Mouse (Mus musculus) MEL (cell line): ENCODE data around the gene Cdca4. TPM values are rescaled to one million over a fixed set of nuclear protein-coding genes. Genes with fewer than 3 reads are reported as not detected.
A peak's percentile ranks its signal among the peaks of the same experiment; 100 is the strongest.

Experiments used
- DNase-seq: peaks from one replicate; pipeline ENCODE4 v3.0.0; 2011; ENCODE audit warnings: low read depth, low spot score
- H3K27ac ChIP-seq: 2 replicates; pipeline ENCODE4 v1.5.1; 2012; ENCODE audit warnings: low read depth, mild to moderate bottlenecking, control low read depth, low read length, moderate library complexity; ENCODE audit not compliant: control insufficient read depth
- H3K27me3 ChIP-seq, 2 experiments: fragments of 150-350 bp in 1 of 2; sonication (generic) in 1 of 2; 2 replicates each; pipeline ENCODE4 v1.6.1; 2012; ENCODE audit warnings: low read length in 2 of 2, mild to moderate bottlenecking in 2 of 2, improper control_type of control experiment in 1 of 2, moderate library complexity in 1 of 2; ENCODE audit not compliant: insufficient read depth in 2 of 2, control insufficient read depth in 1 of 2
- H3K36me3 ChIP-seq, 2 experiments: 2 replicates each; pipeline ENCODE4 v1.6.1; 2012 to 2014; ENCODE audit warnings: low read length in 2 of 2, improper control_type of control experiment in 1 of 2, inconsistent platforms in 1 of 2, mild to moderate bottlenecking in 1 of 2; ENCODE audit not compliant: insufficient read depth in 2 of 2, control insufficient read depth in 1 of 2
- H3K4me1 ChIP-seq, 2 experiments: fragments of 150-350 bp in 1 of 2; sonication (generic) in 1 of 2; 2 replicates each; pipeline ENCODE4 v1.6.1; 2012; ENCODE audit warnings: low read length in 2 of 2, improper control_type of control experiment in 1 of 2, mild to moderate bottlenecking in 1 of 2; ENCODE audit not compliant: insufficient read depth in 2 of 2, control insufficient read depth in 1 of 2
- H3K4me3 ChIP-seq, 2 experiments: fragments of 150-350 bp in 1 of 2; sonication (generic) in 1 of 2; 2 replicates each; pipeline ENCODE4 v1.5.1; 2012; ENCODE audit warnings: low read depth in 2 of 2, low read length in 2 of 2, mild to moderate bottlenecking in 2 of 2, moderate library complexity in 2 of 2, control low read depth in 1 of 2, improper control_type of control experiment in 1 of 2; ENCODE audit not compliant: control insufficient read depth in 1 of 2, insufficient read depth in 1 of 2
- H3K79me2 ChIP-seq: 2 replicates; pipeline ENCODE4 v1.6.1; 2012; ENCODE audit warnings: mild to moderate bottlenecking, low read length, moderate library complexity; ENCODE audit not compliant: control insufficient read depth, poor library complexity, insufficient read depth
- H3K9ac ChIP-seq: 2 replicates; pipeline ENCODE4 v1.6.1; 2012; ENCODE audit warnings: low read depth, mild to moderate bottlenecking, control low read depth, low read length, moderate library complexity; ENCODE audit not compliant: control insufficient read depth, poor library complexity, severe bottlenecking
- H3K9me3 ChIP-seq: fragments of 150-350 bp; sonication (generic); replicated peaks from 2 replicates; pipeline ENCODE4 v1.6.1; 2012; ENCODE audit warnings: mild to moderate bottlenecking, low read length, improper control_type of control experiment, moderate library complexity; ENCODE audit not compliant: insufficient read depth
- CHD1 ChIP-seq: IDR thresholded peaks from 2 replicates; pipeline ENCODE4 v1.6.1; 2012; ENCODE audit warnings: low read depth, mild to moderate bottlenecking, inconsistent platforms, low read length, improper control_type of control experiment
- CTCF ChIP-seq, 3 experiments: IDR thresholded peaks in 2 of 3; conservative IDR thresholded peaks in 1 of 3; 2 replicates each; pipeline ENCODE4 v1.5.1; 2011 to 2012; ENCODE audit warnings: low read length in 3 of 3, low read depth in 2 of 3, mild to moderate bottlenecking in 2 of 3, improper control_type of control experiment in 1 of 3, inconsistent platforms in 1 of 3, mixed read lengths in 1 of 3, moderate library complexity in 1 of 3; ENCODE audit not compliant: control insufficient read depth in 1 of 3, insufficient read depth in 1 of 3, poor library complexity in 1 of 3, severe bottlenecking in 1 of 3
- ELF1 ChIP-seq: IDR thresholded peaks from 2 replicates; pipeline ENCODE4 v1.6.1; 2014; ENCODE audit warnings: low read depth, mild to moderate bottlenecking, inconsistent platforms, low read length, improper control_type of control experiment, moderate library complexity
- ETS1 ChIP-seq: IDR thresholded peaks from 2 replicates; pipeline ENCODE4 v1.6.1; 2012; ENCODE audit warnings: low read depth, mild to moderate bottlenecking, inconsistent platforms, low read length, improper control_type of control experiment, moderate library complexity
- GATA1 ChIP-seq: IDR thresholded peaks from 2 replicates; pipeline ENCODE4 v1.6.1; 2011; ENCODE audit warnings: low read depth, low read length, improper control_type of control experiment
- HCFC1 ChIP-seq: IDR thresholded peaks from 2 replicates; pipeline ENCODE4 v1.6.1; 2012; ENCODE audit warnings: low read depth, mild to moderate bottlenecking, inconsistent platforms, low read length, improper control_type of control experiment, moderate library complexity
- JUND ChIP-seq: IDR thresholded peaks from 2 replicates; pipeline ENCODE4 v1.6.1; 2011; ENCODE audit warnings: low read depth, mild to moderate bottlenecking, improper control_type of control experiment, low read length
- KAT2A ChIP-seq: conservative IDR thresholded peaks from 2 replicates; pipeline ENCODE4 v1.6.1; 2012; ENCODE audit warnings: low read depth, low read length, improper control_type of control experiment, inconsistent platforms
- MAFK ChIP-seq: IDR thresholded peaks from 2 replicates; pipeline ENCODE4 v1.6.1; 2011; ENCODE audit warnings: low read depth, mild to moderate bottlenecking, low read length, improper control_type of control experiment, borderline replicate concordance
- MAZ ChIP-seq: IDR thresholded peaks from 2 replicates; pipeline ENCODE4 v1.6.1; 2012; ENCODE audit warnings: low read depth, mild to moderate bottlenecking, inconsistent platforms, low read length, improper control_type of control experiment
- MXI1 ChIP-seq: IDR thresholded peaks from 2 replicates; pipeline ENCODE4 v1.6.1; 2011; ENCODE audit warnings: mild to moderate bottlenecking, low read depth, low read length, improper control_type of control experiment
- NRF1 ChIP-seq: IDR thresholded peaks from 2 replicates; pipeline ENCODE4 v1.6.1; 2014; ENCODE audit warnings: low read depth, mild to moderate bottlenecking, inconsistent platforms, low read length, improper control_type of control experiment, moderate library complexity; ENCODE audit not compliant: poor library complexity, insufficient read depth, severe bottlenecking
- POLR2A ChIP-seq, 2 experiments: IDR thresholded peaks; 2 replicates each; pipeline ENCODE4 v1.6.1; 2011 to 2012; ENCODE audit warnings: low read length in 2 of 2, mild to moderate bottlenecking in 2 of 2, control low read depth in 1 of 2, improper control_type of control experiment in 1 of 2, low read depth in 1 of 2, moderate library complexity in 1 of 2; ENCODE audit not compliant: control insufficient read depth in 1 of 2, insufficient read depth in 1 of 2, poor library complexity in 1 of 2
- RAD21 ChIP-seq: IDR thresholded peaks from 2 replicates; pipeline ENCODE4 v1.6.1; 2011; ENCODE audit warnings: mild to moderate bottlenecking, low read depth, low read length, improper control_type of control experiment
- SMC3 ChIP-seq: IDR thresholded peaks from 2 replicates; pipeline ENCODE4 v1.6.1; 2011; ENCODE audit warnings: low read depth, low read length, improper control_type of control experiment
- TBP ChIP-seq: IDR thresholded peaks from 2 replicates; pipeline ENCODE4 v1.8.0; 2011; ENCODE audit warnings: low read depth, low read length, improper control_type of control experiment
- UBTF ChIP-seq: IDR thresholded peaks from 2 replicates; pipeline ENCODE4 v1.6.1; 2012; ENCODE audit warnings: low read depth, mild to moderate bottlenecking, inconsistent platforms, low read length, improper control_type of control experiment, moderate library complexity, borderline replicate concordance; ENCODE audit not compliant: insufficient read depth
- polyA plus RNA-seq, 2 experiments: library from polyadenylated mRNA; stranded (reverse) in 1 of 2; unstranded in 1 of 2; fragments of >175 nt in 1 of 2; fragments of >200 nt in 1 of 2; gene quantifications; 2 replicates each; pipeline versions ENCODE4 v1.2.1 to v1.2.4; 2012; ENCODE audit warnings: low replicate concordance in 2 of 2, low read depth in 1 of 2; ENCODE audit not compliant: insufficient read length in 2 of 2, insufficient read depth in 1 of 2, missing spikeins in 1 of 2
- total RNA-seq: library from RNA; depleted of rRNA; stranded (reverse); fragments of 300-350 nt; gene quantifications from 2 replicates; pipeline ENCODE4 v1.2.3, GENCODE M21; 2012

Cdca4 gene
- total and polyA plus RNA-seq, 3 experiments = 274 to 279 TPM; not detected in 1

DNA sequence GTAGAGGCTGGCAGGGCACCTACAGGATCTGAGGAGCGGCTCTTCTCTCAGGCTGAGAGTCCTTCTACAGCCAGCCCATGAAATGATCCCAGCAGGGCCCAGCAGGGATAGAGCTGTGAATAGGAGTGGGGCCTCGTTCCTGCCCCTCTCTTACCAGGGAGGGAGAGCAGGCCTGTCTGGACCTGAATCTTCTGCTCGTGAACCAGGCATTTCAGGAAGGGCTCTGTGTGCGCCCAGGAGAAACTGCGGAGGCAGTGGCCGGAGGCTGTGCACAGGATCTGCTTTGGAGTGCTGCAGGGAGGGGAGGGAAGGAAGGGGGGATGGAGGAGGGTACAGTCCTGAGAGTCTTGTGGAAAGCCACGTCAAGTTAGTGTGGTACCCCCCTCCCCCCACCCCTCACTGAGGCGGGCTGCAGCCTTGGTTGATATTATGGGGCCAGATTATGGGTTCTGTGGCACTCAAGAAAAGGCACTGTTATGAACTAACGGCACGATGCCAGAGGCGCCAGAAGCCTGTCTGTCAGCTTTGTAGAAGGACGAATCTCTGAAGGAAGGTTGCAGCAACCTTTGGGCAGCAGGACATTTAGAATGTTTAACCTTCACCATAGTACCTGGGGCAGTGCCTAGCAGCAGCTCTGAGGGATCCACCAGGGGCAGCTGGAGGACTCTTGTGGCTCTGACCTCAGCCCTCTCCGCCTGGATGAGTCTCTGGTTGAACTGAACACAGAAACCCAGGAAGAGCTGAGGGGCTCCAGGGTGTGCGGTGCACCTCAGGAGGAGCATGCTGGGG lies 14.3 kb downstream of the Cdca4 start:
- Histone ChIP-seq H3K4me3 (no peak overlapping the region), H3K79me2 (peaks cover 1% of the 10 kb centered on the region; the same call in 1 of the 2 replicates), H3K27ac (no peak overlapping the region), H3K9ac (no peak overlapping the region), H3K4me1 (no peaks in the 10 kb centered on the region; a peak in 1 of 4 replicates), H3K9me3 (no peaks in the 10 kb centered on the region), H3K27me3 (no peaks in the 10 kb centered on the region)
- TF ChIP-seq UBTF (no peak), HCFC1 (no peak), RAD21 (no peak), MAZ (no peak), NRF1 (no peak), MAFK (no peak), ETS1 (no peak), JUND (no peak), GATA1 (no peak), MXI1 (no peak), KAT2A (no peak), SMC3 (no peak), POLR2A (IDR thresholded peaks at IDR 0.05; ENCODE audit: control insufficient read depth in 1 of 2, insufficient read depth in 1 of 2, low read depth in 1 of 2, low read length in 2 of 2, poor library complexity in 1 of 2) (no peak), TBP (no peak), CHD1 (no peak), CTCF (IDR thresholded peaks at IDR 0.05 in 2 of 3, conservative IDR thresholded peaks at IDR 0.05 in 1 of 3; ENCODE audit: control insufficient read depth in 1 of 3, insufficient read depth in 1 of 3, low read depth in 2 of 3, low read length in 3 of 3, poor library complexity in 1 of 3, severe bottlenecking in 1 of 3) (no peak), ELF1 (no peak)
- TF ChIP-seq, all 39 proteins: peak for 0
- peaks cover 0 to 3% of the 10 kb centered on the region in 2 experiments; a peak in 1 of 4 replicates for H3K36me3 ChIP-seq
- no peak for DNase-seq

- no peak overlapping the region for H3K9ac ChIP-seq
- TF ChIP-seq POLR2A (IDR thresholded peaks at IDR 0.05; ENCODE audit: control insufficient read depth in 1 of 2, insufficient read depth in 1 of 2, low read depth in 1 of 2, low read length in 2 of 2, poor library complexity in 1 of 2) (0 out of 4 replicates have a peak, but pooled peaks of 1 of the 2 experiments have one; percentile 21), NRF1 (no peak)
- peaks cover 0 to 4% of the 10 kb centered on the region in 2 experiments; a peak in 1 of 4 replicates for H3K36me3 ChIP-seq
- H3K27ac ChIP-seq = no peak overlapping the region
- DNase-seq = no peak
- H3K4me1 ChIP-seq = peaks cover 0 to 6% of the 10 kb centered on the region in 2 experiments; a peak in 3 of 4 replicates
- H3K4me3 ChIP-seq = no peak overlapping the region
- H3K9me3 ChIP-seq = no peaks in the 10 kb centered on the region
- no peaks in the 10 kb centered on the region; the same call in 1 of the 2 replicates for H3K79me2 ChIP-seq
- H3K27me3 ChIP-seq = no peaks in the 10 kb centered on the region
Measured at GRCm38 (mm10) chr12:112813370-112813769, 15.9 kb downstream of the Cdca4 start.
